Mouse (Mus musculus) erythroblast, embryonic 14.5 days (primary cell): Measurements from ENCODE around the gene Tspan31.

Experiments
- GATA1 ChIP-seq: IDR thresholded peaks from 2 replicates; pipeline ENCODE4 v1.6.1; 2012; ENCODE audit warnings: low read length, inconsistent platforms, mixed read lengths
- TAL1 ChIP-seq: IDR thresholded peaks from 3 replicates; pipeline ENCODE4 v1.6.1; 2012; ENCODE audit warnings: low read length, inconsistent platforms, mixed read lengths

- TF ChIP-seq GATA1 (no peak), TAL1 (no peak)
Observed at GRCm38 (mm10) chr10:127042468-127043115, 27.5 kb downstream of the Tspan31 start.
